Mouse (Mus musculus) lung, adult 2 months (tissue): ENCODE results near the gene Ifi209.

Experiments
- CTCF ChIP-seq: fragments of 200-500 bp; IDR thresholded peaks from 2 replicates; pipeline ENCODE4 v1.5.1; 2011; ENCODE audit warnings: mild to moderate bottlenecking, low read length, control low read depth; ENCODE audit not compliant: insufficient read depth
- POLR2A ChIP-seq: fragments of 200-500 bp; IDR thresholded peaks from 2 replicates; pipeline ENCODE4 v1.6.1; 2011; ENCODE audit warnings: low read depth, mild to moderate bottlenecking, control low read depth, low read length, borderline replicate concordance; ENCODE audit errors: extremely low read depth

DNA sequence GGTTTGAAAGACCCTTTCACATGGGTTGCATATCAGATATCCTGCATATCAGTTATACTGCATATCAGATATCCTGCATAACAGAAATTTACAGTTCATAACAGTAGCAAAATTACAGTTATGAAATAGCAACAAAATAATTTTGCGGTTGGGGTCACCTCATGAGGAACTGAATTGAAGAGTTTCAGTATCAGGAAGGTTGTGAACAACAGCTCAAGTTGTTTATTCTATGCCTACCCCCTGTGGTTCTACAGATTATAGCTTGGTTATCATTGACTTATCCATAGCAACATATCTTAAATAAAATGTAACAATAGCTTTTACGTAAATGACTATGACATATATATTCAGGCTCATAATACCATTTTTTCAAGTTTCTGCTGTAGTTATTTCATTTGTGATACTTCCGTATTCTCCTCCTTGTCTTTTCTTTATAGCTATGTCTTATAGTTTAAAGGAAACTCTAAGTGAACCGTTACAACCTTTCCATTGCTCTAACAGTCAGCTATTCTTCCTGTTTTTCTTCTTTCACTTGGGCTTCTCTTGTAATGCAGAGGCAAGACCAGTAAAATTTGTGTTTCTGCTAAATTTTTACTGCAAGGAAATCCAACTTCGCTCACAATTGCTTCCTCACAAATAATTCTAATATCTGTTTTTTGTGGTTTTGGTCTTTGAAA is 3.4 kb downstream of the Ifi209 start:
- TF ChIP-seq CTCF (no peak), POLR2A (no peak)
